In the genomic region with DNA sequence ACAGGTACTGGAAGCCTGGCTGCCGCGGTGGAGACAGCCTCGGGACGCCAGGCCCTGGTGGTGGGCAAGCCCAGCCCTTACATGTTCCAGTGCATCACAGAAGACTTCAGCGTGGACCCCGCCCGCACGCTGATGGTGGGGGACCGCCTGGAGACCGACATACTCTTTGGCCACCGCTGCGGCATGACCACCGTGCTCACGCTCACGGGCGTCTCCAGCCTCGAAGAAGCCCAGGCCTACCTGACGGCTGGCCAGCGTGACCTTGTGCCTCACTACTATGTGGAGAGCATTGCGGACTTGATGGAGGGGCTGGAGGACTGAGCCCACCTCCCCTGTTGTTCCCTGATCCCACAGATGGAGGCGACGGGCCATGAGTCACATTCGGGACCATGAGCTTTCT, we compare ENCODE assay signal across 27 mouse cellular contexts. TPM values are rescaled to one million over a fixed set of nuclear protein-coding genes. Genes with fewer than 3 reads are reported as not detected.
A peak's percentile ranks its signal among the peaks of the same experiment; 100 is the strongest.
DNase-seq lines count a peak whose midpoint lies in the region; ATAC-seq and TF ChIP-seq lines count a peak whose summit lies in the region.
"Had no signal": no experiment of that assay in that cellular context is flagged by ENCODE, and none has a peak within 500 bp of the region (broad histone marks: within the 10 kb centered on the region; RNA-seq: fewer than 3 reads in every experiment).

No protein-coding gene starts in this region.

- H3K4me1 ChIP-seq in G1E (ENCODE audit: insufficient read depth, low read depth, low read length): peaks cover 81% of the 10 kb centered on the region
- H3K4me1 ChIP-seq in limb, embryonic 10.5 days: peaks cover 46% of the 10 kb centered on the region

- no peaks in the 10 kb centered on the region for H3K27me3 ChIP-seq in G1E (ENCODE audit: insufficient read depth, low read length)
- no peaks in the 10 kb centered on the region for H3K27me3 ChIP-seq in limb, embryonic 10.5 days (ENCODE audit: low read depth, poor library complexity, severe bottlenecking)
- H3K27me3 ChIP-seq: CH12.LX; forebrain, embryonic 13.5 days; hindbrain, embryonic 15.5 days; neural tube, embryonic 13.5 days had no signal

- H3K27ac ChIP-seq in gastrocnemius, adult 2 months: peak overlapping the region; percentile 1; the same call in 1 of the 2 replicates
- 0 out of 2 replicates have a peak overlapping the region, but pooled peaks have one; percentile 7 for H3K27ac ChIP-seq in limb, embryonic 10.5 days
- H3K27ac ChIP-seq: forebrain, embryonic 13.5 days; hindbrain, embryonic 15.5 days; neural tube, embryonic 13.5 days had no signal

- TF ChIP-seq CTCF in gastrocnemius, adult 2 months (IDR thresholded peaks at IDR 0.05): no peak
- no peak for TF ChIP-seq CTCF in G1E (IDR thresholded peaks at IDR 0.05; ENCODE audit: low read depth, low read length)

- intact Hi-C loops in gastrocnemius, adult 2 months (cut with DNase I): no loop called here

- no peak overlapping the region for H3K4me3 ChIP-seq in gastrocnemius, adult 2 months
- H3K4me3 ChIP-seq in G1E (ENCODE audit: low read depth, low read length): peak overlapping the region; percentile 24; the same call in 1 of the 2 replicates
- no peak overlapping the region for H3K4me3 ChIP-seq in limb, embryonic 10.5 days
- H3K4me3 ChIP-seq: forebrain, embryonic 13.5 days; hindbrain, embryonic 15.5 days; neural tube, embryonic 13.5 days had no signal

- WGBS in limb, embryonic 10.5 days: 92% methylated on average over 23 of the region's 23 CpGs

- ATAC-seq in G1E (ENCODE audit: extremely low read depth, insufficient number of reproducible peaks, low FRiP score, poor library complexity, severe bottlenecking): no peak
- ATAC-seq in megakaryocyte-erythroid progenitor cell, adult 5-6 weeks (replicated peaks; ENCODE audit: low FRiP score, low TSS enrichment, poor library complexity, severe bottlenecking): no peak
- ATAC-seq: activated CD4-positive, CD25-positive, alpha-beta regulatory T cell, adult 4 months; forebrain, embryonic 13.5 days; intestine, embryonic 16.5 days had no signal

- H3K36me3 ChIP-seq in G1E (replicated peaks): peaks cover 72% of the 10 kb centered on the region
- H3K36me3 ChIP-seq in limb, embryonic 10.5 days: peaks cover 46% of the 10 kb centered on the region

- DNase-seq in gastrocnemius, adult 2 months: no peak
- DNase-seq in gastrocnemius, adult 8-10 months (ENCODE audit: low spot score in 2 of 2): no peak
- DNase-seq in kidney, postnatal 10 days: peak; percentile 39
- DNase-seq in kidney, adult 11 months: no peak
- no peak for DNase-seq in G1E (ENCODE audit: low spot score)
- no peak for DNase-seq in limb, embryonic 10.5 days (ENCODE audit: low spot score)
- DNase-seq: adrenal gland, adult 8-10 months; cerebellum, adult 8-10 months; heart, adult 18-20 months; heart, postnatal 36 days; left cerebral cortex, postnatal 4 days; liver; lung, adult 2 months; midbrain, embryonic 14.5 days; retina, postnatal 1 day; right cerebral cortex, postnatal 25 days; spleen, adult 18-20 months had no signal

- peaks cover 5% of the 10 kb centered on the region for H3K9me3 ChIP-seq in G1E (replicated peaks)
- no peaks in the 10 kb centered on the region for H3K9me3 ChIP-seq in limb, embryonic 10.5 days (replicated peaks)
- H3K9me3 ChIP-seq: forebrain, embryonic 13.5 days; hindbrain, embryonic 15.5 days; neural tube, embryonic 13.5 days had no signal

RNA-seq across cellular contexts. Expression of a gene that starts 4.4 kb away (rescaled TPM):
- 1 to 10 TPM; 1.1 to 1.4 TPM for total RNA-seq in gastrocnemius, adult 2 months (2021)
- 1 to 10 TPM; 1.7 to 2.7 (median 2.1) TPM for total RNA-seq in gastrocnemius, adult 8-10 months (2022)
- total RNA-seq in G1E (2014; fragmentation: Nextera tagmentation) (26.6 and 31.4 TPM in 2 replicates), G1E (2017) (13.9 and 18.1 TPM in 2 replicates)
- polyA plus RNA-seq in G1E (2012): 39.7 and 40.6 TPM in 2 replicates
- 37.1 and 40.8 TPM in 2 replicates for polyA plus RNA-seq in limb, embryonic 10.5 days (2016; fragmentation: Nextera tagmentation; extraction: Ambion mirVana)
- total RNA-seq in megakaryocyte-erythroid progenitor cell, adult 5-6 weeks (2014; fragmentation: Nextera tagmentation): 12.7 and 22.5 TPM in 2 replicates
- 6.6 and 6.9 TPM in 2 replicates for total RNA-seq in megakaryocyte-erythroid progenitor cell, adult 5-6 weeks (2017)

RNA-seq across cellular contexts. Expression of a gene that starts 8.4 kb away (rescaled TPM):
- 100 to 1,000 TPM; 197 to 272 TPM for total RNA-seq in gastrocnemius, adult 2 months (2021)
- total RNA-seq in gastrocnemius, adult 8-10 months (2022): 100 to 1,000 TPM; 214 to 406 (median 281) TPM
- 558 and 607 TPM in 2 replicates for total RNA-seq in G1E (2014; fragmentation: Nextera tagmentation)
- total RNA-seq in G1E (2017): 3,673 and 4,536 TPM in 2 replicates
- polyA plus RNA-seq in G1E (2012): 1,469 and 2,086 TPM in 2 replicates
- polyA plus RNA-seq in limb, embryonic 10.5 days (2016; fragmentation: Nextera tagmentation; extraction: Ambion mirVana): 292 and 458 TPM in 2 replicates
- total RNA-seq in megakaryocyte-erythroid progenitor cell, adult 5-6 weeks (2014; fragmentation: Nextera tagmentation): 54.9 and 83.9 TPM in 2 replicates
- total RNA-seq in megakaryocyte-erythroid progenitor cell, adult 5-6 weeks (2017): 91.1 and 98.2 TPM in 2 replicates

RNA-seq across cellular contexts. Expression of a gene that starts 16.6 kb away (rescaled TPM):
- total RNA-seq in gastrocnemius, adult 2 months (2021): 10 to 100 TPM; 20.6 to 22.3 TPM
- 10 to 100 TPM; 24.0 to 31.2 (median 28.1) TPM for total RNA-seq in gastrocnemius, adult 8-10 months (2022)
- total RNA-seq in G1E (2014; fragmentation: Nextera tagmentation) (13.2 and 25.6 TPM in 2 replicates), G1E (2017) (20.1 and 24.2 TPM in 2 replicates)
- polyA plus RNA-seq in G1E (2012): 15.9 and 16.7 TPM in 2 replicates
- 70.6 and 84.9 TPM in 2 replicates for polyA plus RNA-seq in limb, embryonic 10.5 days (2016; fragmentation: Nextera tagmentation; extraction: Ambion mirVana)
- total RNA-seq in megakaryocyte-erythroid progenitor cell, adult 5-6 weeks (2014; fragmentation: Nextera tagmentation): 52.3 and 56.7 TPM in 2 replicates
- 15.3 and 31.6 TPM in 2 replicates for total RNA-seq in megakaryocyte-erythroid progenitor cell, adult 5-6 weeks (2017)

RNA-seq across cellular contexts. Expression of a gene that starts 18.6 kb away (rescaled TPM):
- total RNA-seq in gastrocnemius, adult 2 months (2021): 1 to 10 TPM; 1.4 to 2.0 TPM
- total RNA-seq in gastrocnemius, adult 8-10 months (2022): 1 to 10 TPM in 2 of 4 experiments, under 1 TPM in 2; 0.80 to 1.7 (median 1.2) TPM
- total RNA-seq in G1E (2014; fragmentation: Nextera tagmentation) (207 and 231 TPM in 2 replicates), G1E (2017) (32.7 and 34.1 TPM in 2 replicates)
- 1,400 and 1,821 TPM in 2 replicates for polyA plus RNA-seq in G1E (2012)
- polyA plus RNA-seq in limb, embryonic 10.5 days (2016; fragmentation: Nextera tagmentation; extraction: Ambion mirVana): 51.1 and 51.2 TPM in 2 replicates
- 31.8 and 53.7 TPM in 2 replicates for total RNA-seq in megakaryocyte-erythroid progenitor cell, adult 5-6 weeks (2014; fragmentation: Nextera tagmentation)
- total RNA-seq in megakaryocyte-erythroid progenitor cell, adult 5-6 weeks (2017): 11.4 and 11.6 TPM in 2 replicates

RNA-seq across cellular contexts. Expression of a gene that starts 18.7 kb away (rescaled TPM):
- total RNA-seq in gastrocnemius, adult 2 months (2021): under 1 TPM in 1 of 2 experiments, not detected in 1; 0.13 TPM
- total RNA-seq in gastrocnemius, adult 8-10 months (2022): not detected
- total RNA-seq in G1E (2014; fragmentation: Nextera tagmentation) (not detected in 2 replicates), G1E (2017) (1.3 and 1.4 TPM in 2 replicates)
- 6.3 and 8.2 TPM in 2 replicates for polyA plus RNA-seq in G1E (2012)
- polyA plus RNA-seq in limb, embryonic 10.5 days (2016; fragmentation: Nextera tagmentation; extraction: Ambion mirVana): 0.13 and 0.51 TPM in 2 replicates
- total RNA-seq in megakaryocyte-erythroid progenitor cell, adult 5-6 weeks (2014; fragmentation: Nextera tagmentation): not detected in 2 replicates
- 2.6 TPM in 1 of 2 replicates, not detected in the other for total RNA-seq in megakaryocyte-erythroid progenitor cell, adult 5-6 weeks (2017)
- total RNA-seq: gastrocnemius, adult 18-20 months; heart, postnatal 36 days; layer of hippocampus, postnatal 10 days; left cerebral cortex, postnatal 4 days had no signal
- polyA plus RNA-seq: activated CD4-positive, CD25-positive, alpha-beta regulatory T cell, adult 4 months; heart, embryonic 14.5 days; hindbrain, embryonic 15.5 days; midbrain, embryonic 14.5 days; neural tube, embryonic 13.5 days had no signal
